Mouse (Mus musculus) liver, postnatal 0 days (tissue): Measurements from ENCODE around the gene Tmem94.

Experiments used
- CTCF ChIP-seq: sonication (generic); IDR thresholded peaks from 2 replicates; pipeline ENCODE4 v1.5.1; 2016; ENCODE audit warnings: antibody characterized with exemption, low read depth
- EP300 ChIP-seq: IDR thresholded peaks from 2 replicates; pipeline ENCODE4 v1.6.1; 2016; ENCODE audit warnings: antibody characterized with exemption, low read depth, mild to moderate bottlenecking

GRCm38 (mm10) chr11:115829036-115829435 lies 63.8 kb downstream of the Tmem94 start:
- TF ChIP-seq CTCF (no peak), EP300 (no peak)
